Mouse (Mus musculus): Measurements from ENCODE around the gene Lipc. TPM values are rescaled to one million over a fixed set of nuclear protein-coding genes. Genes with fewer than 3 reads are reported as not detected.

The Lipc gene
- polyA plus RNA-seq, 1 experiment: 0.98 TPM

GRCm38 (mm10) chr9:70959866-70960265 is 7.8 kb upstream of the Lipc start:
- H3K27me3 ChIP-seq (ENCODE audit: control insufficient read depth, insufficient read depth, low read length): no peaks in the 10 kb centered on the region
- no peaks in the 10 kb centered on the region for H3K4me1 ChIP-seq (replicated peaks; ENCODE audit: control insufficient read depth, insufficient read depth, low read length)
- 97% methylated on average over 5 of the region's 5 CpGs for WGBS
- no peak for DNase-seq
- H3K36me3 ChIP-seq (ENCODE audit: control insufficient read depth, insufficient read depth, low read length): no peaks in the 10 kb centered on the region
- H3K4me3 ChIP-seq (ENCODE audit: control insufficient read depth, insufficient read depth, low read length): no peak overlapping the region
- no peak overlapping the region for H3K27ac ChIP-seq (ENCODE audit: control insufficient read depth, insufficient read depth, low read length)
- TF ChIP-seq CTCF (IDR thresholded peaks at IDR 0.05; ENCODE audit: borderline replicate concordance, control insufficient read depth, extremely low read depth, insufficient read depth, low read length, poor library complexity): no peak

GRCm38 (mm10) chr9:70959447-70959846 is 7.4 kb upstream of the Lipc start:
- TF ChIP-seq POLR2A (IDR thresholded peaks at IDR 0.05; ENCODE audit: control insufficient read depth, extremely low read depth, insufficient read depth, low read length, poor library complexity) (no peak), CTCF (IDR thresholded peaks at IDR 0.05; ENCODE audit: borderline replicate concordance, control insufficient read depth, extremely low read depth, insufficient read depth, low read length, poor library complexity) (no peak)
- no peaks in the 10 kb centered on the region for H3K4me1 ChIP-seq (replicated peaks; ENCODE audit: control insufficient read depth, insufficient read depth, low read length)
- H3K4me3 ChIP-seq (ENCODE audit: control insufficient read depth, insufficient read depth, low read length): no peak overlapping the region
- no peaks in the 10 kb centered on the region for H3K27me3 ChIP-seq (ENCODE audit: control insufficient read depth, insufficient read depth, low read length)
- no peaks in the 10 kb centered on the region for H3K36me3 ChIP-seq (ENCODE audit: control insufficient read depth, insufficient read depth, low read length)
- no peak for DNase-seq
- 96% methylated on average over 3 of the region's 3 CpGs for WGBS
- H3K27ac ChIP-seq (ENCODE audit: control insufficient read depth, insufficient read depth, low read length): no peak overlapping the region

- WGBS: 85% methylated on average over 5 of the region's 5 CpGs
- no peak for TF ChIP-seq POLR2A (IDR thresholded peaks at IDR 0.05; ENCODE audit: control insufficient read depth, extremely low read depth, insufficient read depth, low read length, poor library complexity)
- TF ChIP-seq CTCF (IDR thresholded peaks at IDR 0.05; ENCODE audit: borderline replicate concordance, control insufficient read depth, extremely low read depth, insufficient read depth, low read length, poor library complexity): no peak
- no peak for DNase-seq
- Histone ChIP-seq H3K4me3 (ENCODE audit: control insufficient read depth, insufficient read depth, low read length) (no peak overlapping the region), H3K36me3 (ENCODE audit: control insufficient read depth, insufficient read depth, low read length) (no peaks in the 10 kb centered on the region), H3K4me1 (replicated peaks; ENCODE audit: control insufficient read depth, insufficient read depth, low read length) (no peaks in the 10 kb centered on the region), H3K27me3 (ENCODE audit: control insufficient read depth, insufficient read depth, low read length) (no peaks in the 10 kb centered on the region), H3K27ac (ENCODE audit: control insufficient read depth, insufficient read depth, low read length) (no peak overlapping the region)
Measured at GRCm38 (mm10) chr9:70958381-70958780, 6.4 kb upstream of the Lipc start.

- Histone ChIP-seq H3K4me1 (replicated peaks; ENCODE audit: control insufficient read depth, insufficient read depth, low read length) (no peaks in the 10 kb centered on the region), H3K36me3 (ENCODE audit: control insufficient read depth, insufficient read depth, low read length) (no peaks in the 10 kb centered on the region), H3K27ac (ENCODE audit: control insufficient read depth, insufficient read depth, low read length) (no peak overlapping the region), H3K27me3 (ENCODE audit: control insufficient read depth, insufficient read depth, low read length) (no peaks in the 10 kb centered on the region), H3K4me3 (ENCODE audit: control insufficient read depth, insufficient read depth, low read length) (no peak overlapping the region)
- no peak for DNase-seq
- no peak for TF ChIP-seq POLR2A (IDR thresholded peaks at IDR 0.05; ENCODE audit: control insufficient read depth, extremely low read depth, insufficient read depth, low read length, poor library complexity)
- TF ChIP-seq CTCF (IDR thresholded peaks at IDR 0.05; ENCODE audit: borderline replicate concordance, control insufficient read depth, extremely low read depth, insufficient read depth, low read length, poor library complexity): no peak
- 94% methylated on average over 3 of the region's 3 CpGs for WGBS
Measured at GRCm38 (mm10) chr9:70957717-70958116, 5.7 kb upstream of the Lipc start.

GRCm38 (mm10) chr9:70954226-70954625 is 2.2 kb upstream of the Lipc start:
- 94% methylated on average over 3 of the region's 3 CpGs for WGBS
- TF ChIP-seq CTCF (IDR thresholded peaks at IDR 0.05; ENCODE audit: borderline replicate concordance, control insufficient read depth, extremely low read depth, insufficient read depth, low read length, poor library complexity): no peak
- no peak for TF ChIP-seq POLR2A (IDR thresholded peaks at IDR 0.05; ENCODE audit: control insufficient read depth, extremely low read depth, insufficient read depth, low read length, poor library complexity)
- DNase-seq: no peak
- Histone ChIP-seq H3K4me1 (replicated peaks; ENCODE audit: control insufficient read depth, insufficient read depth, low read length) (no peaks in the 10 kb centered on the region), H3K4me3 (ENCODE audit: control insufficient read depth, insufficient read depth, low read length) (no peak overlapping the region), H3K27ac (ENCODE audit: control insufficient read depth, insufficient read depth, low read length) (no peak overlapping the region), H3K27me3 (ENCODE audit: control insufficient read depth, insufficient read depth, low read length) (no peaks in the 10 kb centered on the region), H3K36me3 (ENCODE audit: control insufficient read depth, insufficient read depth, low read length) (no peaks in the 10 kb centered on the region)

- 94% methylated on average over 8 of the region's 8 CpGs for WGBS
- Histone ChIP-seq H3K4me3 (ENCODE audit: control insufficient read depth, insufficient read depth, low read length) (no peak overlapping the region), H3K4me1 (replicated peaks; ENCODE audit: control insufficient read depth, insufficient read depth, low read length) (no peaks in the 10 kb centered on the region), H3K27ac (ENCODE audit: control insufficient read depth, insufficient read depth, low read length) (no peak overlapping the region), H3K36me3 (ENCODE audit: control insufficient read depth, insufficient read depth, low read length) (no peaks in the 10 kb centered on the region), H3K27me3 (ENCODE audit: control insufficient read depth, insufficient read depth, low read length) (no peaks in the 10 kb centered on the region)
- TF ChIP-seq CTCF (IDR thresholded peaks at IDR 0.05; ENCODE audit: borderline replicate concordance, control insufficient read depth, extremely low read depth, insufficient read depth, low read length, poor library complexity) (no peak), POLR2A (IDR thresholded peaks at IDR 0.05; ENCODE audit: control insufficient read depth, extremely low read depth, insufficient read depth, low read length, poor library complexity) (no peak)
- DNase-seq: no peak
Measured at GRCm38 (mm10) chr9:70949336-70949735, 2.7 kb downstream of the Lipc start.

GRCm38 (mm10) chr9:70947312-70947711 is 4.7 kb downstream of the Lipc start:
- Histone ChIP-seq H3K4me1 (replicated peaks; ENCODE audit: control insufficient read depth, insufficient read depth, low read length) (no peaks in the 10 kb centered on the region), H3K4me3 (ENCODE audit: control insufficient read depth, insufficient read depth, low read length) (no peak overlapping the region), H3K36me3 (ENCODE audit: control insufficient read depth, insufficient read depth, low read length) (no peaks in the 10 kb centered on the region), H3K27me3 (ENCODE audit: control insufficient read depth, insufficient read depth, low read length) (no peaks in the 10 kb centered on the region), H3K27ac (ENCODE audit: control insufficient read depth, insufficient read depth, low read length) (no peak overlapping the region)
- WGBS: 81% methylated on average over 5 of the region's 5 CpGs
- TF ChIP-seq CTCF (IDR thresholded peaks at IDR 0.05; ENCODE audit: borderline replicate concordance, control insufficient read depth, extremely low read depth, insufficient read depth, low read length, poor library complexity): no peak
- no peak for TF ChIP-seq POLR2A (IDR thresholded peaks at IDR 0.05; ENCODE audit: control insufficient read depth, extremely low read depth, insufficient read depth, low read length, poor library complexity)
- DNase-seq: no peak

All from thymus, adult 2 months (tissue).